Mouse (Mus musculus) lung, embryonic 16.5 days (tissue): ENCODE data around the gene Cnot3. TPM values are rescaled to one million over a fixed set of nuclear protein-coding genes. Genes with fewer than 3 reads are reported as not detected.
"Not testable (repeated sequence)": the region's sequence is repeated elsewhere in the genome, so short reads cannot be mapped to it uniquely, and the experiment has no call there.

Source experiments
- ATAC-seq: fragments of 200-750 bp; cut with Nextera tagmentation; 2 replicates; pipeline ENCODE4 v1.8.0; 2017; ENCODE audit warnings: low read depth, mild to moderate bottlenecking, moderate library complexity
- H3K27ac ChIP-seq: fragments of 300-500 bp; sonication (generic); 2 replicates; pipeline ENCODE4 v1.5.1; 2014; ENCODE audit warnings: mild to moderate bottlenecking, control low read depth, low read length
- H3K27me3 ChIP-seq: fragments of 300-500 bp; sonication (generic); 2 replicates; pipeline ENCODE4 v1.6.1; 2014; ENCODE audit warnings: low read depth, low read length, mixed read lengths; ENCODE audit not compliant: control insufficient read depth, insufficient read depth
- H3K36me3 ChIP-seq: fragments of 300-500 bp; sonication (generic); 2 replicates; pipeline ENCODE4 v1.6.1; 2014; ENCODE audit warnings: low read length; ENCODE audit not compliant: control insufficient read depth, insufficient read depth
- H3K4me1 ChIP-seq: fragments of 300-500 bp; sonication (generic); replicated peaks from 2 replicates; pipeline ENCODE4 v1.6.1; 2014; ENCODE audit warnings: low read length, mixed read lengths; ENCODE audit not compliant: control insufficient read depth, insufficient read depth
- H3K4me2 ChIP-seq: fragments of 300-500 bp; sonication (generic); 2 replicates; pipeline ENCODE4 v1.6.1; 2014; ENCODE audit warnings: low read depth, low read length, control low read depth
- H3K4me3 ChIP-seq: fragments of 300-500 bp; sonication (generic); 2 replicates; pipeline ENCODE4 v1.5.1; 2014; ENCODE audit warnings: mild to moderate bottlenecking, low read length, control low read depth
- H3K9ac ChIP-seq: fragments of 300-500 bp; sonication (generic); 2 replicates; pipeline ENCODE4 v1.6.1; 2014; ENCODE audit warnings: low read length, control low read depth
- H3K9me3 ChIP-seq: fragments of 300-500 bp; sonication (generic); 2 replicates; pipeline ENCODE4 v1.6.1; 2016; ENCODE audit warnings: low read length; ENCODE audit not compliant: control insufficient read depth
- whole genome bisulfite sequencing: fragments of 180-500 bp; shearing (Covaris S2); extraction: QIAGEN DNeasy Blood & Tissue Kit; methylation state at CpG from one replicate; pipeline ENCODE4 v1.1.7; 2014; 5-methylcytosine and 5-hydroxymethylcytosine counted together
- polyA plus RNA-seq: library from polyadenylated mRNA; unstranded; fragments of >200 nt; fragmentation: Nextera tagmentation; extraction: Ambion mirVana; gene quantifications from 2 replicates; pipeline ENCODE4 v1.2.1, GENCODE M21; 2015

The Cnot3 gene
- polyA plus RNA-seq, 1 experiment from 2014 or later, result 66.3 TPM

DNA sequence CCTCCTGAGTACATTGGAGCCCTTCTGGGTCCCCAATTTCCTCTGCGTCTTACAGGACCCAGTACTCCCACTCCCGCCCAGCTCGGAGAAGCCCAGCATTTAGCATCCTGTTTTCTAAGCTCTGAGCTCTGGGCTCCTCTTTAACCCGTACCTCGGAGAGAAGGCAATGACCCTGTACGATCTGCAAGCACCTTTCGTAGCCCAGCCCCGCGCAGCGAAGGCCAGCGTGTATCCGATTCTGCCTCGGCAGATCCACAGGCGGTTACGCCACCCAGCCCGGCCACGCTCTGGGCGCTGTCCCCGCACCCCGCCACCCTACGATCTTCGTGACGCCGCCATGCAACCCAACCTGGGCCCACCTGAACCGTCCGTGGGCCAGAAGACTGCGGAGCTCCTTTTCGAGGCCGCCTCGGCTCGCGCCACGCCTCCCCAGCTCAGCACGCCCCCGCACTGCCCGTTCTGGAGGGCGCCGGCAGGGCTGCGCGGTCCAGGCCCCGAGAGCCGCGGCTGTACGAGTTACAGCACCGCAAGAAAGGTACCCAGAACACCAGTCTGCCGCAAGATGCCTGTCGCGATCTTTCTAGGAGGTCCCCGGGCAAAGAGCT, 47.4 kb downstream of the Cnot3 start, which contains the start of gene Tsen34:
Tsen34 (plus strand) TSS at position 482 of the 605 bp plus-strand sequence.
- peaks cover 12% of the 10 kb centered on the region for H3K36me3 ChIP-seq
- H3K27ac ChIP-seq, result peak within 1 kb of the TSS; percentile 98
- WGBS, result under 1% methylated on average over 49 of the region's 49 CpGs
- H3K9me3 ChIP-seq, result no peaks in the 10 kb centered on the region
- peak within 1 kb of the TSS; percentile 83 for H3K4me3 ChIP-seq
- H3K9ac ChIP-seq, result peak within 1 kb of the TSS; percentile 96
- H3K4me1 ChIP-seq, result peaks cover 17% of the 10 kb centered on the region
- no peaks in the 10 kb centered on the region for H3K27me3 ChIP-seq
- peak within 1 kb of the TSS; percentile 85 for H3K4me2 ChIP-seq
- ATAC-seq, result no peak

DNA sequence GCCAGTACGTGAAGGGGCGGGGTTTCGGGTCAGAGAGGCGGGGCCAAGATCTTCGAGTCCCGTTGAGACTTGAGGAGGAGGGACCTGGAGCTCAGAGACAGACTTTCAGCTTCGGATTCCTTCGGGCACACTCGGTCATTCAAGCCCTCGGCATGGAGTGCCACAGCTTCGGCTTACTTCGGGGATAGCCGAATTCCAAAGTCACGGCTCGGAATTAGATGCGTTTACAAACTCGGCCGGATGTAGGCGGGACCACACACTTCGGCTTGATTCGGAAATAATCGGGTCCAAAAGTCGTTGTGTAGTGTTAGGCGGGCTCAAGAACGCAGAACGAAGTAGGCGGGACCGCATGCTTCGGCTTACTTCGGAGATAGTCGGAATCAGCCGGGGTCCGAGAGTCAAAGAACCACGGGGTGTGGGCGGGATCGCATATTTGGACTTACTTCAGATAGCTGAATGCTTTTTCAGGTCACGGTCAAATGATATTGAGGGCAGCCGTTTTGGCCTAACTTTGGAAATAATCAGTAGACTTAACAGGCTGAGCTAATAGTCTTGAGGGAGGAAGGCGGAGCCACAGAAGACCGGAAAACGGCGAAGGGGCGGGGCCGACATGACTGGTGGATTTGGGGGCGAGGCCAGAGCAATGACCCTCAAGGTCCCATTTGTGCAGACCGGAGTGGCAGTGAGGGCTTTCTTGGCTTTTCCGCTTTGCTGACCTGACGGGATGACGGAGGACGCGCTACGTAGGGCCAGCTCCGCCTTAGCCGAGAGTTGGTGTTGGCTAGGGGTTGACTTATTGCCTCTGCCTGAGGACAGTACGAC, 48.1 kb downstream of the Cnot3 start, which contains the start of gene Mboat7:
Mboat7 (minus strand) TSS at position 537 of the 822 bp plus-strand sequence.
- H3K4me1 ChIP-seq, result peaks cover 17% of the 10 kb centered on the region
- H3K9me3 ChIP-seq, result no peaks in the 10 kb centered on the region
- ATAC-seq, result peak; percentile 90
- no peaks in the 10 kb centered on the region for H3K27me3 ChIP-seq
- peak within 1 kb of the TSS; percentile 98 for H3K27ac ChIP-seq
- WGBS, result under 1% methylated on average over 55 of the region's 55 CpGs
- H3K4me2 ChIP-seq, result peak within 1 kb of the TSS; percentile 85
- peak within 1 kb of the TSS; percentile 83 for H3K4me3 ChIP-seq
- peak within 1 kb of the TSS; percentile 96 for H3K9ac ChIP-seq
- H3K36me3 ChIP-seq, result peaks cover 16% of the 10 kb centered on the region

DNA sequence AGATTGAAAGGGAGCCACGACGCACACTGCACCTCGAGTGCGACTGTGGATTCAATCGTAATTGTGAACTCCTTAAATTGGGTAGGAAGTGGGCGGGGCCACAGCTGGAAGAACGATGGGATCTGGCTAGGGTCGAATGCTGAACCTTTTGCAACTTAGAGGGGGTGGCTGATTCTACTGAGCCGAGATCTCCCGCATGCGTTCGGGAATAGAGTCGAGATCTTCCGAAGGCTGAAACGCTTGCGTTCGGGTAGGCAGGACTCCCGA, 48.7 kb downstream of the Cnot3 start:
- peak overlapping the region; percentile 85 for H3K4me2 ChIP-seq
- no peak for ATAC-seq
- peak overlapping the region; percentile 98 for H3K27ac ChIP-seq
- peaks cover 19% of the 10 kb centered on the region for H3K36me3 ChIP-seq
- H3K4me1 ChIP-seq, result peaks cover 17% of the 10 kb centered on the region
- no peaks in the 10 kb centered on the region for H3K9me3 ChIP-seq
- 0% methylated on average over 18 of the region's 18 CpGs for WGBS
- no peaks in the 10 kb centered on the region for H3K27me3 ChIP-seq
- peak overlapping the region; percentile 83 for H3K4me3 ChIP-seq
- H3K9ac ChIP-seq, result peak overlapping the region; percentile 96

DNA sequence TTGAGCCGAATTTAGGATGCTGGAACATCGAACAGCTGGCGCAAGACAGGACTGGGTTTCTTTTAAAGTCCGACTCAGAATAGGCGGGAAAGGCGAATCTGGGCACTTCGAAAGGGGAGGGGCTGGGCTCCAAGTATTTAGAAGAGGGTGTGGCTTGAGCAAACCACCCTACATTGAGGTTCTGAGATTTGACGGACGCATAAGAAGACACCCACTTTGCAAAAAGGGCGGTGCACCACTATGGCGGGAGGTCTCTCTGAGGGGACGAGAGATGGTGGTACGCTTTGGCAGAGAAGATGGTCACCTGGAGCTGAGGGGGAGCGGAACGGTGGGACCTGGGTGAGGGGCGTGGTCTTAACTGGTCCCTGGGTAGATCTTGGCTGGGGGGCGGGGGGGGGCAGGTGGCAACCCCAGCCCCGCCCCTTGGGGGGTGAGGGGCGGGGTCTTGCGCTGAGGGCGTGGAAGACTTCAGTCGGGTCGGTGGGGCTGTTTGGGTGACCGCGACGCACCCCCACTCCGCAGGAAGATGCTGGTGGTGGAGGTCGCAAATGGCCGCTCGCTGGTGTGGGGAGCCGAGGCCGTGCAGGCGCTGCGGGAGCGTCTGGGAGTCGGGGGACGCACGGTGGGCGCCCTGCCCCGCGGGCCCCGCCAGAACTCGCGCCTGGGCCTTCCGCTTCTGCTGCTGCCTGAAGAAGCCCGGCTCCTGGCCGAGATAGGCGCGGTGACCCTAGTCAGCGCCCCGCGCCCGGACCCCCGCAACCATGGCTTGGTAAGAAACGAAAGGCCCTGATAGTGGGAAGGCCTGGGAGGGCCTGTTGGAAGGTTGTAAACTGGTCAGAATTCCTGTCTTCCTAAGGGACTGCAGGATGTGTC, 49.2 kb downstream of the Cnot3 start:
- WGBS, result 1% methylated on average over 48 of the region's 55 CpGs
- ATAC-seq, result peak; percentile 73
- peak overlapping the region; percentile 96 for H3K9ac ChIP-seq

DNA sequence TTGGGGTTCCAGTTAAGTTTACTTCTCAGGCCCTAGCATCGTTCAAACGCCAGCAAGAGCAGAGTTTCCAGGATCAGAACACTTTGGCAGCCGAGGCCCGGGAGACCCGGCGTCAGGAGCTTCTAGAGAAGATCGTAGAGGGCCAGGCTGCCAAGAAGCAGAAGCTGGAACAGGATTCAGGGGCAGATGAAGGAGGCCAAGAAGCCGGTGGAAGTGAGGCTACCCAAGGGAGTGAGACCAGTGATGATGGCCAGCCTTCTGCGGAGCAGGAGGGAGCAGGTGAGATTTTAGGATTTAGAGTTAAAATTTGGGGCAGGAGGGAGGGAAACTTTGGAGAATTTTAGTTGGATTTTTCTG, 49.9 kb downstream of the Cnot3 start:
- 1% methylated on average over 9 of the region's 9 CpGs for WGBS
- Histone ChIP-seq H3K36me3 (peaks cover 28% of the 10 kb centered on the region), H3K4me3 (peak overlapping the region; percentile 83), H3K9ac (peak overlapping the region; percentile 96), H3K4me2 (peak overlapping the region; percentile 85), H3K4me1 (peaks cover 17% of the 10 kb centered on the region), H3K27ac (peak overlapping the region; percentile 98)
- H3K9me3 ChIP-seq, ATAC-seq, H3K27me3 ChIP-seq: not testable (repeated sequence)

More for the DNA sequence above, 49.2 kb downstream of the Cnot3 start:
- Histone ChIP-seq H3K9me3 (no peaks in the 10 kb centered on the region), H3K27me3 (no peaks in the 10 kb centered on the region), H3K27ac (peak overlapping the region; percentile 98), H3K36me3 (peaks cover 25% of the 10 kb centered on the region), H3K4me2 (peak overlapping the region; percentile 85), H3K4me3 (peak overlapping the region; percentile 83), H3K4me1 (peaks cover 17% of the 10 kb centered on the region)

DNA sequence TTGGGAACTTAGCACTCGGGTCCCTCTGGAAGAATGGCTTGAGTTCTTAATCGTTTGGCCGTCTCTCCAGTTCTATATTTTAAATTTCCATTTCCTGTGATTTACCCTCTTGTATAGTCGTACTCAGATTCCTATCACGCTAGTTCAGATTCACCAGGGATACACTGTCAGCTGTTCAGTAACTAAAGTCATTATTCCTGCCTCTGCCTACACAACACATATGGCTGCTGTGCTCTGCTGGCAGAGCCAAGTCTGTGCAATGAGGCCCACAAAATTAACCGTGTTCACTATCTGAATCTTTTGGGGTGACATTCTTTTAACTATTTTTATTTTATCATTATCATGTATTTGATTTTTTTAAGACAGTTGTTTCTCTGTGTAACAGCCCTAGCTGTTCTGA, 53.4 kb downstream of the Cnot3 start:
- Histone ChIP-seq H3K4me3 (no peak overlapping the region), H3K36me3 (peaks cover 33% of the 10 kb centered on the region), H3K27ac (no peak overlapping the region), H3K27me3 (no peaks in the 10 kb centered on the region), H3K9ac (no peak overlapping the region), H3K4me2 (no peak overlapping the region), H3K9me3 (no peaks in the 10 kb centered on the region), H3K4me1 (peaks cover 7% of the 10 kb centered on the region)
- WGBS, result 95% methylated on average over 6 of the region's 6 CpGs
- ATAC-seq, result no peak

DNA sequence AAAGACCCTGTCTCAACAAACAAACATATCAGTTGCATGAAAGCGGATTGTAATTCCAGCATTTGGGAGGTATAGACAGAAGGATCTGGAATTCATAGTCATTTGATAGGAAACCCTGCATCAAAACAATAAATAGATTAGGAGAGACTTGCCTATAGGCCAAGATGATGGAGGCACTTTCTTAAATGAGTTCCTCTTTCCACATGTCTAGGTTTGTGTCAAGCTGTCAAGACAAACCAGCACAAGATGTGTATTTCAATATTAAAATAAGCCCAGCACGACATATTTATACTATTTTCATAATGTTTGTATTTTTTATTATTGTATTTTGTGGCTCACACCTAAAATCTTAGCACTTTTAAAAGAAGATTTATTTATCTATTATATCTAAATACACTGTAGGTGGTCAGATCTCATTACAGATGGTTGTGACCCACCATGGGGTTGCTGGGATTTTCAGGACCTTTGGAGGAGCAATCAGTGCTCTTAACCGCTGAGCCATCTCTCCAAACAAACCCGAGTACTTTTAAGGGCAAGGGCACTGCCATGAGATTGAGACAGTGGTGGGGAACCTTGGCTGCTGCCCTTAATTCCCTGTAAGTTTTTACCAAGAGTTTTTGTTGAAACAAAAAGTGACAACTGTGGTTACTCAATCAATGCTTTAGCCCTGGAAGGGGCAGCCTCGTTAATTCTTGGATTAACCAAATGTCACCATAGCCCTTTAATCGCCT, 58.2 kb downstream of the Cnot3 start:
- H3K4me3 ChIP-seq, result peak overlapping the region; percentile 66
- no peaks in the 10 kb centered on the region for H3K27me3 ChIP-seq
- peak overlapping the region; percentile 92 for H3K4me2 ChIP-seq
- 19% methylated on average over 6 of the region's 6 CpGs for WGBS
- H3K9ac ChIP-seq, result peak overlapping the region; percentile 62
- ATAC-seq, result peak; percentile 54
- peaks cover 17% of the 10 kb centered on the region for H3K4me1 ChIP-seq
- peaks cover 43% of the 10 kb centered on the region for H3K36me3 ChIP-seq
- H3K9me3 ChIP-seq, result no peaks in the 10 kb centered on the region
- peak overlapping the region; percentile 94 for H3K27ac ChIP-seq

DNA sequence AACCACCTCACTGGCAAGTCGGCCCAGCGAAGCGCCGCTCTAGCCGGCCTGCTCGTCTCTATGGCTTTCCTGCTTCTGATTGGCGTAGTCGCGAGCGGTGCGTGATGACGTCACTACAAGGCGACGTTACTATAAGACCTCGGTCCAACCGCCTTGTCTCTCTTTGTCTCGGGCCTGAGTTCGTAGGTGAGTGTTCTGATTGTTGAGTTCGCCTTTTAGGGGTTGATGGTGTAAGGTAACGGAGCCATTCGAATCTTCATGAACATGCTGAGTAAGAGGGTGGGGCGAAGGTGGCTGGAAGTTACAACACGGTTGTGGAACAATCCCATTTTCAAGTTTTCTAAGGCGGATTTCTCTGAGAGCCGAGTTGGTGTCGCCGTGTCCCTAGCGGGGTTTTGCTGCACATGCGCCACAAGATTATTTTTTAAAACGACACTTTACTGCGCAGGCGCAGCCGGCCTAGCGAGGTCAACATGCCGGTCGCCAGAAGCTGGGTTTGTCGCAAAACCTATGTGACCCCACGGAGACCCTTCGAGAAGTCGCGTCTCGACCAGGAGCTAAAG, 58.9 kb downstream of the Cnot3 start, which contains the start of gene Rps9:
Rps9 (plus strand) TSS at position 115 of the 563 bp plus-strand sequence.
- peaks cover 37% of the 10 kb centered on the region for H3K36me3 ChIP-seq
- peak within 1 kb of the TSS; percentile 92 for H3K4me2 ChIP-seq
- WGBS, result 1% methylated on average over 42 of the region's 42 CpGs
- ATAC-seq, result peak; percentile 96
- H3K9me3 ChIP-seq, result no peaks in the 10 kb centered on the region
- peak within 1 kb of the TSS; percentile 66 for H3K4me3 ChIP-seq
- H3K4me1 ChIP-seq, result peaks cover 17% of the 10 kb centered on the region
- no peaks in the 10 kb centered on the region for H3K27me3 ChIP-seq
- H3K27ac ChIP-seq, result peak within 1 kb of the TSS; percentile 94
- H3K9ac ChIP-seq, result peak within 1 kb of the TSS; percentile 72
